Mouse (Mus musculus) lung, adult 18-20 months (tissue): ENCODE data around the gene Lbx2.

Source experiments
- DNase-seq, 2 experiments: peaks; one replicate each; pipeline ENCODE4 v3.0.0; 2022; ENCODE audit warnings: mixed read lengths in 2 of 2

Lbx2 gene

GRCm38 (mm10) chr6:83086121-83087035 lies at the start of gene Lbx2:
Gene Lbx2, plus strand, starts transcription at chr6:83086367.
- DNase-seq = no peak

- DNase-seq = no peak
These were observed 49.0 kb upstream of the Lbx2 start for GRCm38 (mm10) chr6:83037188-83037587.

GRCm38 (mm10) chr6:83038496-83039012 lies 47.6 kb upstream of the Lbx2 start:
- peak; percentile 95 to 97 for DNase-seq

GRCm38 (mm10) chr6:83040601-83041000 lies 45.6 kb upstream of the Lbx2 start:
- DNase-seq = no peak

GRCm38 (mm10) chr6:83043561-83043960 lies 42.6 kb upstream of the Lbx2 start:
- DNase-seq = no peak

- DNase-seq = no peak
These were observed 42.2 kb upstream of the Lbx2 start for GRCm38 (mm10) chr6:83043993-83044392.

GRCm38 (mm10) chr6:83044742-83045141 lies 41.4 kb upstream of the Lbx2 start:
- DNase-seq = peak in 1 of 2 experiments; percentile 24

GRCm38 (mm10) chr6:83049367-83049766 lies 36.8 kb upstream of the Lbx2 start:
- peak in 1 of 2 experiments; percentile 2 for DNase-seq

- peak in 1 of 2 experiments; percentile 37 for DNase-seq
These were observed 32.8 kb upstream of the Lbx2 start for GRCm38 (mm10) chr6:83053136-83053960.

GRCm38 (mm10) chr6:83054074-83054851 lies 31.9 kb upstream of the Lbx2 start, which contains the start of gene Aup1:
Gene Aup1, plus strand, starts transcription at chr6:83054521.
- DNase-seq = peak; percentile 98

- DNase-seq = peak; percentile 38 to 42
These were observed 31.2 kb upstream of the Lbx2 start, which contains the start of gene Htra2 for GRCm38 (mm10) chr6:83054871-83055431. Gene Htra2, minus strand, starts transcription at chr6:83055273.

GRCm38 (mm10) chr6:83057790-83058189 lies 28.4 kb upstream of the Lbx2 start, which contains the start of gene Dqx1:
Gene Dqx1, plus strand, starts transcription at chr6:83057844.
- DNase-seq = peak; percentile 26 to 59

GRCm38 (mm10) chr6:83058725-83059124 lies 27.4 kb upstream of the Lbx2 start:
- no peak for DNase-seq

- no peak for DNase-seq
These were observed 20.2 kb upstream of the Lbx2 start for GRCm38 (mm10) chr6:83065995-83066394.

- DNase-seq = no peak
These were observed 19.7 kb upstream of the Lbx2 start for GRCm38 (mm10) chr6:83066441-83066840.

GRCm38 (mm10) chr6:83068221-83068620 lies 17.9 kb upstream of the Lbx2 start:
- no peak for DNase-seq

- DNase-seq = no peak
These were observed 17.3 kb upstream of the Lbx2 start for GRCm38 (mm10) chr6:83068706-83069487.

GRCm38 (mm10) chr6:83069488-83070246 lies 16.5 kb upstream of the Lbx2 start:
- no peak for DNase-seq

GRCm38 (mm10) chr6:83070247-83070310 lies 16.1 kb upstream of the Lbx2 start, which contains the start of gene Tlx2:
Gene Tlx2, minus strand, starts transcription at chr6:83070293.
- no peak for DNase-seq

- no peak for DNase-seq
These were observed 15.6 kb upstream of the Lbx2 start for GRCm38 (mm10) chr6:83070311-83071219.
